9 mouse cellular contexts compared by ENCODE assay signal in genomic region chr2:33869689-33870343, GRCm38 (mm10). TPM values are rescaled to one million over a fixed set of nuclear protein-coding genes. Genes with fewer than 3 reads are reported as not detected.
DNase-seq lines count a peak whose midpoint lies in the region; ATAC-seq and TF ChIP-seq lines count a peak whose summit lies in the region.
"Had no signal": no experiment of that assay in that cellular context is flagged by ENCODE, and none has a peak within 500 bp of the region (broad histone marks: within the 10 kb centered on the region; RNA-seq: fewer than 3 reads in every experiment).

No protein-coding gene starts in this region.

- 85% methylated on average over 10 of the region's 10 CpGs for WGBS in forebrain, embryonic 13.5 days
- 85% methylated on average over 10 of the region's 10 CpGs for WGBS in forebrain, embryonic 11.5 days
- 67% methylated on average over 10 of the region's 10 CpGs for WGBS in lung, embryonic 14.5 days
- WGBS in hindbrain, postnatal 0 days: 67% methylated on average over 10 of the region's 10 CpGs

- peaks cover 3% of the 10 kb centered on the region; the same call in 1 of the 2 replicates for H3K9me3 ChIP-seq in forebrain, embryonic 13.5 days (replicated peaks)
- no peaks in the 10 kb centered on the region for H3K9me3 ChIP-seq in forebrain, embryonic 11.5 days (ENCODE audit: control insufficient read depth, low read length)
- no peaks in the 10 kb centered on the region; the same call in 1 of the 2 replicates for H3K9me3 ChIP-seq in lung, embryonic 14.5 days (ENCODE audit: low read depth, low read length)
- no peaks in the 10 kb centered on the region for H3K9me3 ChIP-seq in hindbrain, postnatal 0 days (ENCODE audit: low read length)
- H3K9me3 ChIP-seq: embryonic facial prominence, embryonic 15.5 days had no signal

- H3K36me3 ChIP-seq in forebrain, embryonic 13.5 days (ENCODE audit: poor library complexity, severe bottlenecking): peaks cover 55% of the 10 kb centered on the region
- H3K36me3 ChIP-seq in forebrain, embryonic 11.5 days (ENCODE audit: control insufficient read depth, insufficient read depth, low read length): peaks cover 9% of the 10 kb centered on the region
- H3K36me3 ChIP-seq in lung, embryonic 14.5 days (ENCODE audit: insufficient read depth): peaks cover 30% of the 10 kb centered on the region
- H3K36me3 ChIP-seq in hindbrain, postnatal 0 days (ENCODE audit: insufficient read depth, low read length): peaks cover 18% of the 10 kb centered on the region

- H3K4me3 ChIP-seq in forebrain, embryonic 13.5 days: no peak overlapping the region
- no peak overlapping the region for H3K4me3 ChIP-seq in forebrain, embryonic 11.5 days (ENCODE audit: low read depth, low read length)
- no peak overlapping the region for H3K4me3 ChIP-seq in lung, embryonic 14.5 days (ENCODE audit: low read depth, low read length)
- H3K4me3 ChIP-seq in hindbrain, postnatal 0 days (ENCODE audit: low read length): no peak overlapping the region
- H3K4me3 ChIP-seq: embryonic facial prominence, embryonic 15.5 days had no signal

- H3K27ac ChIP-seq in forebrain, embryonic 13.5 days: peak overlapping the region; percentile 36
- no peak overlapping the region for H3K27ac ChIP-seq in forebrain, embryonic 11.5 days (ENCODE audit: low read depth, low read length)
- H3K27ac ChIP-seq in lung, embryonic 14.5 days (ENCODE audit: low read depth): peak overlapping the region; percentile 69
- 0 out of 2 replicates have a peak overlapping the region, but pooled peaks have one; percentile 7 for H3K27ac ChIP-seq in hindbrain, postnatal 0 days

- H3K4me1 ChIP-seq in forebrain, embryonic 13.5 days: peaks cover 11% of the 10 kb centered on the region
- H3K4me1 ChIP-seq in forebrain, embryonic 11.5 days (replicated peaks; ENCODE audit: control insufficient read depth, insufficient read depth, low read length): no peaks in the 10 kb centered on the region
- H3K4me1 ChIP-seq in lung, embryonic 14.5 days (ENCODE audit: insufficient read depth): peaks cover 12% of the 10 kb centered on the region
- H3K4me1 ChIP-seq in hindbrain, postnatal 0 days (ENCODE audit: insufficient read depth, low read length): peaks cover 1% of the 10 kb centered on the region; the same call in 1 of the 2 replicates

- H3K9ac ChIP-seq in forebrain, embryonic 13.5 days: 0 out of 2 replicates have a peak overlapping the region, but pooled peaks have one; percentile 26
- no peak overlapping the region for H3K9ac ChIP-seq in forebrain, embryonic 11.5 days (ENCODE audit: low read length)
- no peak overlapping the region for H3K9ac ChIP-seq in lung, embryonic 14.5 days
- H3K9ac ChIP-seq in hindbrain, postnatal 0 days (replicated peaks; ENCODE audit: low read length): no peak overlapping the region
- H3K9ac ChIP-seq: embryonic facial prominence, embryonic 15.5 days had no signal

- TF ChIP-seq CTCF in lung, embryonic 14.5 days (IDR thresholded peaks at IDR 0.05; ENCODE audit: low read depth): no peak
- no peak for TF ChIP-seq CTCF in hindbrain, postnatal 0 days (IDR thresholded peaks at IDR 0.05; ENCODE audit: low read depth)

- DNase-seq in forebrain, embryonic 11.5 days (ENCODE audit: low spot score): no peak
- no peak for DNase-seq in lung, embryonic 14.5 days
- no peak for DNase-seq in lung, postnatal 10 days
- no peak for DNase-seq in hindbrain, postnatal 0 days (ENCODE audit: low spot score)
- DNase-seq in layer of hippocampus, adult 9-11 months: no peak
- DNase-seq in embryo, embryonic 10 days (ENCODE audit: low spot score): no peak

- H3K27me3 ChIP-seq in forebrain, embryonic 13.5 days: no peaks in the 10 kb centered on the region
- H3K27me3 ChIP-seq in forebrain, embryonic 11.5 days (ENCODE audit: control insufficient read depth, insufficient read depth, low read length): no peaks in the 10 kb centered on the region
- no peaks in the 10 kb centered on the region for H3K27me3 ChIP-seq in lung, embryonic 14.5 days (ENCODE audit: insufficient read depth, low read length)
- H3K27me3 ChIP-seq in hindbrain, postnatal 0 days (ENCODE audit: insufficient read depth, low read length): no peaks in the 10 kb centered on the region
- H3K27me3 ChIP-seq: embryonic facial prominence, embryonic 15.5 days had no signal

- ATAC-seq in forebrain, embryonic 13.5 days: no peak
- ATAC-seq in forebrain, embryonic 11.5 days (replicated peaks; ENCODE audit: low FRiP score): no peak
- ATAC-seq in lung, embryonic 14.5 days (ENCODE audit: insufficient read depth): no peak
- ATAC-seq in hindbrain, postnatal 0 days: no peak
- ATAC-seq in neutrophil, adult 5-6 weeks (ENCODE audit: extremely low read depth, insufficient number of reproducible peaks, low FRiP score, poor library complexity, severe bottlenecking): peak; percentile 22; the same call in 1 of the 2 replicates

- H3K4me2 ChIP-seq in forebrain, embryonic 13.5 days: no peak overlapping the region
- H3K4me2 ChIP-seq in forebrain, embryonic 11.5 days (ENCODE audit: low read depth, low read length, severe bottlenecking): no peak overlapping the region
- H3K4me2 ChIP-seq in lung, embryonic 14.5 days: no peak overlapping the region
- no peak overlapping the region for H3K4me2 ChIP-seq in hindbrain, postnatal 0 days (ENCODE audit: low read depth, low read length)
- H3K4me2 ChIP-seq: embryonic facial prominence, embryonic 15.5 days had no signal

RNA-seq across cellular contexts. Expression of gene Mvb12b, which starts 17.9 kb away (rescaled TPM):
- polyA plus RNA-seq in forebrain, embryonic 13.5 days (2015; fragmentation: Nextera tagmentation; extraction: Ambion mirVana): 61.3 and 63.9 TPM in 2 replicates
- polyA plus RNA-seq in forebrain, embryonic 11.5 days (2014; fragmentation: Nextera tagmentation; extraction: Ambion mirVana): 30.9 and 31.1 TPM in 2 replicates
- 20.7 and 24.8 TPM in 2 replicates for polyA plus RNA-seq in lung, embryonic 14.5 days (2014; fragmentation: Nextera tagmentation; extraction: Ambion mirVana)
- 134 and 142 TPM in 2 replicates for total RNA-seq in hindbrain, postnatal 0 days (2014; rRNA removed)
- polyA plus RNA-seq in hindbrain, postnatal 0 days (2015; fragmentation: Nextera tagmentation; extraction: Ambion mirVana): 55.4 and 64.1 TPM in 2 replicates
- 10.9 and 12.1 TPM in 2 replicates for total RNA-seq in neutrophil, adult 5-6 weeks (2017)
